Mouse (Mus musculus) E14TG2a.4 (cell line): ENCODE measurements around the gene Pla2g12b.

Experiments
- CTCF ChIP-seq: conservative IDR thresholded peaks from 2 replicates; pipeline ENCODE4 v1.5.1; 2014; ENCODE audit warnings: low read length
- NANOG ChIP-seq: IDR thresholded peaks from 2 replicates; pipeline ENCODE4 v1.6.1; 2014; ENCODE audit warnings: borderline replicate concordance, low read length, mixed read lengths
- POU5F1 ChIP-seq: IDR thresholded peaks from 2 replicates; pipeline ENCODE4 v1.6.1; 2014; ENCODE audit warnings: low read length, borderline replicate concordance

DNA sequence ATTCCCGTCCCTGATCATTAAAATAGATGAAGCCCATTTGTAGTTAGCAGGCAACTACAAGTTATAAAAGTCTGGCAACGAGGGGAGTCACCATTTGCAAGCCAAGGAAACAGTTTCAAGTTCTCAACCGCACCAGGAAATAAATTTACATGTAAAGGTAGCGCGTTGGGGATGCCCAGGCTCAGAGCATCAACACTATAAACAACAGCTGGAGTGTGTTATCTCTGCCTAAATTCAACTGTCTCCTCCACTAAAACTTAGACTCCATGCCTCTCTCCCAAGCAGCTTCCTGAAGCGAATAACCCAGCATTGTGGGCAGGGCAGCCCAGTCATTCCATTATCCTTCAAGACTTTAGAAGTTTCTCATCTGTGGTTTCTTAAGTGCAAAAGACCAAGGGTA is 5.0 kb downstream of the Pla2g12b start:
- TF ChIP-seq CTCF, result no peak
- TF ChIP-seq NANOG, result no peak
- TF ChIP-seq POU5F1, result no peak
